Mouse (Mus musculus): Measurements from ENCODE around the gene Id2. TPM values are rescaled to one million over a fixed set of nuclear protein-coding genes. Genes with fewer than 3 reads are reported as not detected.

The Id2 gene
- total and polyA plus RNA-seq, 3 experiments = 9.3 to 26.7 (median 11.9) TPM

DNA sequence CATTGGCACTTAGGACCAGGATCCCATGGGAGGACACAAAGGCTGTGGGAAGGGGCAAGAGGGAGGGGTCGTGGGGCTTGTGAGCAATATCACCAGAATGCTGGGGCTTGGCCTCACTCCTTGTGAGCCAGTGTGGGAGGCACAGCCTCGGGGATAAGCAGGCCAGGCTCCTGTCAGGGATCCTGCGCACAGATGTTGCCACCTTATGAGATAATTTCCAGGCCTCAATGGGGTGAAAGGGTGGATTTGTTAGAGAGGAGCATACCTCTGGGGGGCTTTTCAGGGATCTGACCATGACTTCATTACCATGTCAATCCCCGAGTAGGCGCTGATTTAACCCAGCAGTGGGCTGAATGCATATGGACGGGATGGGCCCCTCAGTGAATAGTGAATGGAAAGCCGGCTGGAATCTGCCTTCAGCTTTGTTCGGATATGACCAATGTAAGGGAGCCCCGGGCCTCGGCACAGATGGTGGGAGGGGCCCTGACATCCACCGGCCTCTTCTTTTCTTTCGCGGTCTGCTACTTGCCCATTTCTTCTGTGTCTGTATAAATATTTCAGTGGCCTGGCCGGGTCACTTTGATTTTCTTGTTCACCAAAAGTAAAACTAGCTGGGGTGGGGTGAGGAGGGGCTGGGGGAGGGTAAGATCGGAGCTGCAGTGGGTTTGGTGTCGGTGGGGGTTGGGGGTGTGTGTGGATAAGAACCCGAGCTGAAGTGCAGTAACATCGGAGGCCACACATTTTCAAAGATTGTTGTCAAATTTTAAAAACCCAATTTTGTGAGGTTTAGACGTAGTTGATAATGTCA is 27.7 kb upstream of the Id2 start:
- Histone ChIP-seq H3K4me1 (ENCODE audit: control insufficient read depth, insufficient read depth, low read length) (no peaks in the 10 kb centered on the region), H3K79me2 (replicated peaks; ENCODE audit: control insufficient read depth, insufficient read depth, low read length) (no peaks in the 10 kb centered on the region), H3K27me3 (ENCODE audit: control insufficient read depth, insufficient read depth, low read length) (no peaks in the 10 kb centered on the region), H3K9ac (ENCODE audit: low read depth, low read length) (no peak overlapping the region), H3K4me3 (no peak overlapping the region), H3K27ac (no peak overlapping the region), H3K36me3 (ENCODE audit: control insufficient read depth, insufficient read depth, low read length) (no peaks in the 10 kb centered on the region)
- WGBS = 62% methylated on average over 19 of the region's 19 CpGs
- DNase-seq = no peak
- TF ChIP-seq POLR2A (IDR thresholded peaks at IDR 0.05; ENCODE audit: insufficient read depth, low read depth, low read length) (no peak), EP300 (IDR thresholded peaks at IDR 0.05; ENCODE audit: insufficient read depth, low read depth, low read length) (no peak), CTCF (IDR thresholded peaks at IDR 0.05) (no peak)
- intact Hi-C loops (cut with DNase I) = no loop called here

DNA sequence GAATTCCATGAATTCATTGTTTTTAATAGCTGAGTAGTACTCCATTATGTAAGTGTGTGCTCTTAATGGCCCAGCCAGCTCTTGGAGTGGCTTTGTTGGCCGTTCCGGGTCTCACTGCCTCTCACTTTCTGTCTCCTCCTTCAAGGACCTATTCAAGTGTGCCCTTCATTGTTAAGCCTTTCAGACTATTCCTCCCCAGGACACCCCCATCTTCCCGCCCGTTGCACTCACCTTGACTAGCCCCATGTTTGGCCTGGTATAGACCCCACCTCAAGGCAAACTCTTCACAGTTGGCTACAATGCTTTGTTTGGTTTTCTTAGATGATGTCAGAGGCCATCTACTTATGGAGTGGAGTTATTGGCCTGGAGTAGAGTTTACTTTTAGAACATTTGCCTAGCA is 23.8 kb upstream of the Id2 start:
- Histone ChIP-seq H3K79me2 (replicated peaks; ENCODE audit: control insufficient read depth, insufficient read depth, low read length) (no peaks in the 10 kb centered on the region), H3K4me1 (ENCODE audit: control insufficient read depth, insufficient read depth, low read length) (peaks cover 5% of the 10 kb centered on the region), H3K27ac (no peak overlapping the region), H3K27me3 (ENCODE audit: control insufficient read depth, insufficient read depth, low read length) (no peaks in the 10 kb centered on the region), H3K9ac (ENCODE audit: low read depth, low read length) (no peak overlapping the region), H3K4me3 (no peak overlapping the region), H3K36me3 (ENCODE audit: control insufficient read depth, insufficient read depth, low read length) (no peaks in the 10 kb centered on the region)
- no peak for DNase-seq
- intact Hi-C loops (cut with DNase I) = no loop called here
- TF ChIP-seq POLR2A (IDR thresholded peaks at IDR 0.05; ENCODE audit: insufficient read depth, low read depth, low read length) (no peak), EP300 (IDR thresholded peaks at IDR 0.05; ENCODE audit: insufficient read depth, low read depth, low read length) (no peak), CTCF (IDR thresholded peaks at IDR 0.05) (no peak)
- WGBS = 98% methylated on average over 4 of the region's 4 CpGs

DNA sequence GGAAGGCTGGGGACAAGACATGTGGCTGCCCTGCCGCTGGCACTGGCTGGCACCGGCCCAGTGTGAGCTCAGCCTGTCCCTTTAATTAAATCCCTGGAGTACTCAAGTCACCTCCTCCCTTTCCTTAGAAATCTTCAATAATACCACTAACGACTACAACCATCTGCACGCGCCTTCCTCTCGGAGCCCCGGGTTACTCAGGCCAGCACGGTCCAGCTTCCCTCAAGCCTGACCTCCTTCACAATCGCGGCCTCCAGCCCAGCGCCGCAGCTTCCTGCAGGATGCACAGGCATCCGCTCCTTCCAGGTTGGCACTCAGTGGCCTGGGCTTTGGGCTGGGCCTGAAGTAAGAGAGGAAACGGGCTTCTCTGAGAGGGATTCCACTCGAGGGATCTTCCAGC is 22.3 kb upstream of the Id2 start:
- H3K79me2 ChIP-seq (replicated peaks; ENCODE audit: control insufficient read depth, insufficient read depth, low read length) = no peaks in the 10 kb centered on the region
- intact Hi-C loops (cut with DNase I) = loop anchor here (1.0 to 2.0 kb wide), 2 partner anchors 18 to 24 kb away; no protein-coding TSS in a partner anchor
- peak overlapping the region; percentile 54 for H3K27ac ChIP-seq
- H3K4me1 ChIP-seq (ENCODE audit: control insufficient read depth, insufficient read depth, low read length) = peaks cover 5% of the 10 kb centered on the region
- H3K9ac ChIP-seq (ENCODE audit: low read depth, low read length) = no peak overlapping the region
- H3K36me3 ChIP-seq (ENCODE audit: control insufficient read depth, insufficient read depth, low read length) = no peaks in the 10 kb centered on the region
- TF ChIP-seq CTCF (IDR thresholded peaks at IDR 0.05) = no peak
- TF ChIP-seq POLR2A (IDR thresholded peaks at IDR 0.05; ENCODE audit: insufficient read depth, low read depth, low read length) = peak; percentile 54; the same call in 1 of the 2 replicates
- peak; percentile 79 for TF ChIP-seq EP300 (IDR thresholded peaks at IDR 0.05; ENCODE audit: insufficient read depth, low read depth, low read length)
- H3K4me3 ChIP-seq = no peak overlapping the region
- 38% methylated on average over 15 of the region's 15 CpGs for WGBS
- peak; percentile 65 to 81 for DNase-seq
- no peaks in the 10 kb centered on the region for H3K27me3 ChIP-seq (ENCODE audit: control insufficient read depth, insufficient read depth, low read length)

DNA sequence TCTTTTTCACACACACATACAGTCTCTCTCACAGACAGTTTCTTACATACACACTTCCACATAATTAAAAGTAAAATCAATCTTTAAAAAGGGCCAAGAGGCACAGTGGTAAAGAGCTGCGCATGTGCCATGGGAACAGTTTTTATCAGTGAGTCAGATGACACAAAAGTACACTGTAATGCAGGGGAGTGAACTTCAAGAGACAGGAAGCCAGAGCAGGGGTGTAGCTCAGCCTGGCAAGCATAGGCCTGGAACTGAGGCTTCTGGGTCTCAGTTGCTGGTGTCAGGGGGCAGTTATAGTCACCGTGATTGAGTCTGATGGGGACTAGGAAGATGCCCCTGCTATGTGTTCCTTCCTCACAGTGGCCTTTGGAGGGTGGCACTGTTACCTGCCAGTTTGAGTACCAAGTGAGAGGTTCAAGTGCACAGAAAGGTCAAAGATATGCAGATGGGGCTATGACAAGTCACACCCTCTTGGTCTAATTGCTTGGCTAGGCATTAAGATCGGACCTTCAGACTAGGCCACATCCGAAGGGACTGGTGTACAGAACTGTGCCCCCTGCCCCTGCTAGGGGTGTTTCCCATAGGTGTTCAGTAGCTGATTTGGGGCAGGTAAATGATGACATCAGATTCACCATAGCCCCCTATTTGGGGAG is 21.0 kb upstream of the Id2 start:
- peaks cover 5% of the 10 kb centered on the region for H3K4me1 ChIP-seq (ENCODE audit: control insufficient read depth, insufficient read depth, low read length)
- intact Hi-C loops (cut with DNase I) = loop anchor here (2.0 kb wide), 1 partner anchor 17 kb away; no protein-coding TSS in a partner anchor
- H3K27me3 ChIP-seq (ENCODE audit: control insufficient read depth, insufficient read depth, low read length) = no peaks in the 10 kb centered on the region
- whole genome bisulfite sequencing = 72% methylated on average over 4 of the region's 4 CpGs
- H3K27ac ChIP-seq = no peak overlapping the region
- H3K79me2 ChIP-seq (replicated peaks; ENCODE audit: control insufficient read depth, insufficient read depth, low read length) = no peaks in the 10 kb centered on the region
- no peaks in the 10 kb centered on the region for H3K36me3 ChIP-seq (ENCODE audit: control insufficient read depth, insufficient read depth, low read length)
- no peak overlapping the region for H3K4me3 ChIP-seq
- no peak overlapping the region for H3K9ac ChIP-seq (ENCODE audit: low read depth, low read length)
- DNase-seq = no peak
- no peak for TF ChIP-seq EP300 (IDR thresholded peaks at IDR 0.05; ENCODE audit: insufficient read depth, low read depth, low read length)
- TF ChIP-seq CTCF (IDR thresholded peaks at IDR 0.05) = no peak
- TF ChIP-seq POLR2A (IDR thresholded peaks at IDR 0.05; ENCODE audit: insufficient read depth, low read depth, low read length) = no peak

DNA sequence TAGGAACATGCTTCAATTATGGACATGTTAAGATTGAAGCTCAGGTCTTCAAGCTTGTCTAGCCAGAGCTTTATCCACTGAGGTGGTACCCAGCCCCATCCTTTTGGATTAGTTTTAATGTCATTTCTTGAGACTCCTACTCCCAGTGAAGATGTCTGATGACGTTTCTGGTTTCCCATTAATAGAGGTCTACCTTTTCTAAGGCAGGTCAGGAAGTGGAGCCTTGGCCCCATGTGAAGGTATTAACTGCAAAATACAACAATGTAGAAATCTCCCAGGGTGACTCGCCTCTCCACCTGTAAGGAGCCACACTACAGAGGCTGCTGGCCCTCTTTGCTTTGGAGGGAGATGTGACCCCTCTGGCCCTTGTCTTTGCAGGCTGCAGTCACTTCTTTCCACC is 19.2 kb upstream of the Id2 start:
- H3K4me3 ChIP-seq = no peak overlapping the region
- no peak overlapping the region for H3K9ac ChIP-seq (ENCODE audit: low read depth, low read length)
- no peak overlapping the region for H3K27ac ChIP-seq
- no peaks in the 10 kb centered on the region for H3K27me3 ChIP-seq (ENCODE audit: control insufficient read depth, insufficient read depth, low read length)
- no peaks in the 10 kb centered on the region for H3K36me3 ChIP-seq (ENCODE audit: control insufficient read depth, insufficient read depth, low read length)
- 91% methylated on average over 2 of the region's 2 CpGs for WGBS
- intact Hi-C loops (cut with DNase I) = no loop called here
- peaks cover 5% of the 10 kb centered on the region for H3K4me1 ChIP-seq (ENCODE audit: control insufficient read depth, insufficient read depth, low read length)
- DNase-seq = no peak
- no peaks in the 10 kb centered on the region for H3K79me2 ChIP-seq (replicated peaks; ENCODE audit: control insufficient read depth, insufficient read depth, low read length)
- no peak for TF ChIP-seq CTCF (IDR thresholded peaks at IDR 0.05)
- TF ChIP-seq EP300 (IDR thresholded peaks at IDR 0.05; ENCODE audit: insufficient read depth, low read depth, low read length) = no peak
- no peak for TF ChIP-seq POLR2A (IDR thresholded peaks at IDR 0.05; ENCODE audit: insufficient read depth, low read depth, low read length)

DNA sequence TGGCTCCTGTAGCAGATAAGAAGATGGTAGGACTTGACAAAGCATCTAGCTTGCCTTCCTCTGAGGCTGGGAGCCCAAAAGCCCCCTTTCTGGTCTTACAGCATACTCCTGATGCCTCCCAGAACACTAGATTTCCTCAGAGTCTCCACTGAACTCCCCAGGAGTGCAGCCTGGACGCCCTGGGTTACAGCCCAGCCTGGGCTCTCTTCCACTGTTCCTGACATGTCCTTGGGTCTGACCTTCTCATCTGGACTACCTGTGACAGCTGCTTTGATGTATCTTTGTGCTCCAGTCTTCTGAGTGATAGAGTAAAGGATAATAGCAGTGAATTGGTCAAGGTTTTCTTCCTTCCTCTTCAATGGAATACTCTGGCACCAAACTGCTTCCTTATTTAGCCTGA is 17.5 kb upstream of the Id2 start:
- no peak for DNase-seq
- 100% methylated on average over 1 of the region's 1 CpGs for WGBS
- TF ChIP-seq CTCF (IDR thresholded peaks at IDR 0.05) (no peak), EP300 (IDR thresholded peaks at IDR 0.05; ENCODE audit: insufficient read depth, low read depth, low read length) (no peak), POLR2A (IDR thresholded peaks at IDR 0.05; ENCODE audit: insufficient read depth, low read depth, low read length) (no peak)

More for the DNA sequence above, 17.5 kb upstream of the Id2 start:
- no peaks in the 10 kb centered on the region for H3K36me3 ChIP-seq (ENCODE audit: control insufficient read depth, insufficient read depth, low read length)
- no peaks in the 10 kb centered on the region for H3K27me3 ChIP-seq (ENCODE audit: control insufficient read depth, insufficient read depth, low read length)
- H3K27ac ChIP-seq = no peak overlapping the region
- H3K9ac ChIP-seq (ENCODE audit: low read depth, low read length) = no peak overlapping the region
- no peak overlapping the region for H3K4me3 ChIP-seq
- peaks cover 7% of the 10 kb centered on the region for H3K4me1 ChIP-seq (ENCODE audit: control insufficient read depth, insufficient read depth, low read length)
- intact Hi-C loops (cut with DNase I) = no loop called here
- H3K79me2 ChIP-seq (replicated peaks; ENCODE audit: control insufficient read depth, insufficient read depth, low read length) = no peaks in the 10 kb centered on the region

Measured in heart, adult 2 months (tissue).